Mouse (Mus musculus): ENCODE measurements at regions not wholly inside any gene's neighbourhood (a gene's known extent, or its start where the extent isn't known, plus 50 kb on each side); places are given as distances from the start of the nearest gene placed in this dataset.
"Not testable (repeated sequence)": the region's sequence is repeated elsewhere in the genome, so short reads cannot be mapped to it uniquely, and the experiment has no call there.

- DNase-seq: no peak
Measured at GRCm38 (mm10) chr2:75781781-75782211, 50.2 kb upstream of the Agps start.

- DNase-seq: no peak
Measured at GRCm38 (mm10) chr2:75781078-75781477, 50.9 kb upstream of the Agps start.

GRCm38 (mm10) chr2:75778628-75779027 is 53.3 kb upstream of the Agps start:
- not testable (repeated sequence) for DNase-seq

- DNase-seq: peak; percentile 18
Measured at GRCm38 (mm10) chr2:75777040-75777451, 54.9 kb upstream of the Agps start.

- no peak for DNase-seq
Measured at GRCm38 (mm10) chr2:75776533-75776932, 55.4 kb upstream of the Agps start.

- no peak for DNase-seq
Measured at GRCm38 (mm10) chr2:75775217-75775616, 56.8 kb upstream of the Agps start.

GRCm38 (mm10) chr2:75773431-75773830 is 58.5 kb upstream of the Agps start:
- no peak for DNase-seq

- no peak for DNase-seq
Measured at GRCm38 (mm10) chr2:75772251-75772956, 59.6 kb upstream of the Agps start.

- DNase-seq: no peak
Measured at GRCm38 (mm10) chr2:75770633-75771032, 61.3 kb upstream of the Agps start.

- no peak for DNase-seq
Measured at GRCm38 (mm10) chr2:75768559-75769304, 63.2 kb upstream of the Agps start.

- no peak for DNase-seq
Measured at GRCm38 (mm10) chr2:75767871-75768558, 63.6 kb upstream of the Nfe2l2 start.

GRCm38 (mm10) chr2:75765403-75765802 is 61.0 kb upstream of the Nfe2l2 start:
- no peak for DNase-seq

GRCm38 (mm10) chr2:75763252-75763651 is 58.8 kb upstream of the Nfe2l2 start:
- peak; percentile 9 for DNase-seq

- no peak for DNase-seq
Measured at GRCm38 (mm10) chr2:75762030-75762429, 57.6 kb upstream of the Nfe2l2 start.

GRCm38 (mm10) chr2:75761626-75762025 is 57.2 kb upstream of the Nfe2l2 start:
- no peak for DNase-seq

GRCm38 (mm10) chr2:75759196-75759885 is 54.9 kb upstream of the Nfe2l2 start:
- DNase-seq: no peak

GRCm38 (mm10) chr2:75758277-75758676 is 53.8 kb upstream of the Nfe2l2 start:
- no peak for DNase-seq

- peak; percentile 35 for DNase-seq
Measured at GRCm38 (mm10) chr2:75756704-75757638, 52.5 kb upstream of the Nfe2l2 start.

GRCm38 (mm10) chr2:75754606-75755005 is 50.2 kb upstream of the Nfe2l2 start:
- DNase-seq: no peak
